Mouse (Mus musculus) stomach, postnatal 0 days (tissue): ENCODE measurements at regions not wholly inside any gene's neighbourhood (a gene's known extent, or its start where the extent isn't known, plus 50 kb on each side); places are given as distances from the start of the nearest gene placed in this dataset.
"Not testable (repeated sequence)": the region's sequence is repeated elsewhere in the genome, so short reads cannot be mapped to it uniquely, and the experiment has no call there.

Source experiments
- ATAC-seq: fragments of 200-750 bp; cut with Nextera tagmentation; 2 replicates; pipeline ENCODE4 v1.8.0; 2017; ENCODE audit not compliant: low FRiP score, low TSS enrichment
- DNase-seq: peaks from one replicate; pipeline ENCODE4 v3.0.0-alpha.2; 2016; ENCODE audit warnings: low spot score
- H3K27ac ChIP-seq: fragments of 300-500 bp; sonication (generic); replicated peaks from 2 replicates; pipeline ENCODE4 v1.5.1; 2014; ENCODE audit warnings: mild to moderate bottlenecking, control low read depth
- H3K27me3 ChIP-seq: fragments of 300-500 bp; sonication (generic); 2 replicates; pipeline ENCODE4 v1.6.1; 2014; ENCODE audit warnings: low read length; ENCODE audit not compliant: control insufficient read depth, insufficient read depth
- H3K36me3 ChIP-seq: fragments of 300-500 bp; sonication (generic); 2 replicates; pipeline ENCODE4 v1.6.1; 2014; ENCODE audit warnings: low read length, mixed read lengths; ENCODE audit not compliant: control insufficient read depth, insufficient read depth
- H3K4me1 ChIP-seq: fragments of 300-500 bp; sonication (generic); replicated peaks from 2 replicates; pipeline ENCODE4 v1.6.1; 2014; ENCODE audit warnings: antibody characterized with exemption; ENCODE audit not compliant: control insufficient read depth, insufficient read depth
- H3K4me2 ChIP-seq: fragments of 300-500 bp; sonication (generic); replicated peaks from 2 replicates; pipeline ENCODE4 v1.6.1; 2014; ENCODE audit warnings: low read depth, mild to moderate bottlenecking, control low read depth, moderate library complexity
- H3K4me3 ChIP-seq: fragments of 300-500 bp; sonication (generic); 2 replicates; pipeline ENCODE4 v1.5.1; 2014; ENCODE audit warnings: low read depth, low read length, control low read depth
- H3K9ac ChIP-seq: fragments of 300-500 bp; sonication (generic); 2 replicates; pipeline ENCODE4 v1.6.1; 2014; ENCODE audit warnings: mild to moderate bottlenecking, low read length, control low read depth, mixed read lengths
- H3K9me3 ChIP-seq: fragments of 300-500 bp; sonication (generic); 2 replicates; pipeline ENCODE4 v1.6.1; 2016; ENCODE audit warnings: low read length; ENCODE audit not compliant: control insufficient read depth
- CTCF ChIP-seq: IDR thresholded peaks from 2 replicates; pipeline ENCODE4 v1.5.1; 2016; ENCODE audit warnings: antibody characterized with exemption, low read depth, mild to moderate bottlenecking, moderate library complexity
- EP300 ChIP-seq: optimal IDR thresholded peaks from 2 replicates; pipeline ENCODE3; 2016; ENCODE audit warnings: antibody characterized with exemption
- WGBS: fragments of 180-500 bp; shearing (Covaris S2); extraction: QIAGEN DNeasy Blood & Tissue Kit; methylation state at CpG from one replicate; pipeline ENCODE4 v1.1.7; 2014; 5-methylcytosine and 5-hydroxymethylcytosine counted together

GRCm38 (mm10) chr5:13847571-13847970 is 56.2 kb downstream of the Speer3 start:
- Histone ChIP-seq H3K36me3 (no peaks in the 10 kb centered on the region), H3K4me3 (no peak overlapping the region), H3K4me2 (no peak overlapping the region), H3K27me3 (no peaks in the 10 kb centered on the region), H3K9me3 (no peaks in the 10 kb centered on the region), H3K9ac (no peak overlapping the region), H3K27ac (no peak overlapping the region), H3K4me1 (no peaks in the 10 kb centered on the region)
- ATAC-seq: no peak
- no peak for DNase-seq
- 59% methylated on average over 1 of the region's 1 CpGs for WGBS
- TF ChIP-seq EP300: no peak
- no peak for TF ChIP-seq CTCF

DNA sequence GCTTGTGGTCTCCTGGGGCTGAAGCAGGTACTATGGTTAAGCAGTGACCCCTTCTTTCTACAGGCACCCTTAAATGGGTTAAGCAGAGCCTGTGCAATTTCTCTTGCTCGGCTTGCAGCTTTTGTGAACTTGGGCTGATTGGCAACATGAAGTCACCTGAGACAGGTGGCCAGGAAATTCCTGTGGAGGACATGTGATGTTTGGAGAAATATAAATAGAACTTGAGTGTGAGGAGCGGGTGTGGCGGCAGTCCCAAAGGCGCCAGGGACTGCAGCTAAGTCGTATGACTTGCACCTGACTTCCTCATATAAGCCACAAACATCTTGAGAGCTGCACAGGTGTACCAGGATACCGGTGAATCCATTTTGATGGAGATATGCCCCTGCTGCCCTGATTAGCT is 88.8 kb downstream of the Speer3 start:
- ATAC-seq (peak; percentile 80), DNase-seq (peak; percentile 19)
- H3K4me3 ChIP-seq, H3K9me3 ChIP-seq, H3K27ac ChIP-seq, H3K4me1 ChIP-seq, H3K9ac ChIP-seq, H3K27me3 ChIP-seq, H3K4me2 ChIP-seq, H3K36me3 ChIP-seq: not testable (repeated sequence)
- WGBS: 59% methylated on average over 4 of the region's 6 CpGs

DNA sequence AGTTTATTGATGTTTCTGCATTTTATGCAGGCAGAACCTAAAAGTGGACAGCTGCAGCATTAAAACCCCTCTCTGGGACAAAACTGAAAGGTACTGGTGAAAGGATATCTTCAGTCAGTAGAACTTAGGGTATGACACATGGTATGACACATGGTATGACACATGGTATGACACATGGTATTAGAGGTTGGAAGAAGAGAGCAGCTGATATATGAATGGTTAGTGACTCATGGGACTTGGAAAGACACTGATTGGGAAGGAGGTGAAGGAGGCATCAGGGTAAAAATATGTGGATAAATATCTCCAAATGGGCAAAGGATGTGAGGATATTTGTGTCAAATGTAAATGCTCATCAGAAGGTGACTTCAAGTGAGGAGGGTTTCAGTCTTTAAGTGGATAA is 97.0 kb downstream of the Speer3 start:
- Histone ChIP-seq H3K27ac (no peak overlapping the region), H3K9ac (no peak overlapping the region), H3K4me1 (no peaks in the 10 kb centered on the region), H3K4me2 (no peak overlapping the region), H3K9me3 (no peaks in the 10 kb centered on the region), H3K4me3 (no peak overlapping the region), H3K36me3 (no peaks in the 10 kb centered on the region), H3K27me3 (no peaks in the 10 kb centered on the region)
- no peak for ATAC-seq
- no peak for TF ChIP-seq EP300
- TF ChIP-seq CTCF: no peak
- DNase-seq: no peak

- no peak for DNase-seq
- 21% methylated on average over 3 of the region's 3 CpGs for WGBS
Measured at GRCm38 (mm10) chr5:13908257-13908656, 116.8 kb upstream of the Sema3e start.

GRCm38 (mm10) chr5:13917355-13917754 is 107.7 kb upstream of the Sema3e start:
- Histone ChIP-seq H3K27ac (no peak overlapping the region), H3K36me3 (no peaks in the 10 kb centered on the region), H3K9me3 (no peaks in the 10 kb centered on the region), H3K4me1 (no peaks in the 10 kb centered on the region), H3K9ac (no peak overlapping the region), H3K4me3 (no peak overlapping the region), H3K27me3 (no peaks in the 10 kb centered on the region), H3K4me2 (no peak overlapping the region)
- DNase-seq (no peak), ATAC-seq (no peak)
- TF ChIP-seq EP300 (no peak), CTCF (no peak)
- 90% methylated on average over 2 of the region's 2 CpGs for WGBS

More at GRCm38 (mm10) chr5:13908257-13908656, 116.8 kb upstream of the Sema3e start:
- Histone ChIP-seq H3K27ac (no peak overlapping the region), H3K4me3 (no peak overlapping the region), H3K4me2 (no peak overlapping the region), H3K9ac (no peak overlapping the region), H3K9me3 (no peaks in the 10 kb centered on the region), H3K27me3 (no peaks in the 10 kb centered on the region), H3K36me3 (no peaks in the 10 kb centered on the region), H3K4me1 (no peaks in the 10 kb centered on the region)
- TF ChIP-seq CTCF (no peak), EP300 (no peak)
- no peak for ATAC-seq

- H3K4me3 ChIP-seq: no peak overlapping the region
- no peaks in the 10 kb centered on the region for H3K36me3 ChIP-seq
- no peaks in the 10 kb centered on the region for H3K27me3 ChIP-seq
- H3K4me1 ChIP-seq: no peaks in the 10 kb centered on the region
- DNase-seq (no peak), ATAC-seq (peak; percentile 45; the same call in 1 of the 2 replicates)
- no peaks in the 10 kb centered on the region for H3K9me3 ChIP-seq
- TF ChIP-seq CTCF (no peak), EP300 (no peak)
- 14% methylated on average over 4 of the region's 4 CpGs for WGBS
- no peak overlapping the region for H3K9ac ChIP-seq
- H3K27ac ChIP-seq: no peak overlapping the region
- no peak overlapping the region for H3K4me2 ChIP-seq
Measured at GRCm38 (mm10) chr5:13922295-13922694, 102.8 kb upstream of the Sema3e start.

DNA sequence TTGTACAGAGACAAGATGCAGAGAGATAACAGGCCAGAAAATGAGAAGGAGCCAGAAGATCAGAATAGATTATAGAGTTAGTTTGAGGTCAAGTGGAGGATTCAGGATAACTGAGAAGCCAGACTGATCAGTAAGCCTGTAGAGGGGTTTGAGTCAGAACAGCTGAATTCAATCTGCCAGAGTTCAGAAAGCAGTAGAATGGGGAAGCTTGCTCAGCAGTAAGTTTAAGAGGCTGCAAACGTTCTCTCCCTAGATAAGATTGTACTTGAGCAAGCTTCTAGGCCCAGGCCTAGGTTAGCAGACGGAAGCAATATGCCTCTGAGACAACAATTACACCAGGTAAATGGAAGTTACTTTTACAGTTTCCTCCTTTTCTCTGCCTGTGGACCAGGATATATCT is 94.1 kb upstream of the Sema3e start:
- DNase-seq: no peak
- Histone ChIP-seq H3K4me2 (no peak overlapping the region), H3K27me3 (no peaks in the 10 kb centered on the region), H3K4me3 (no peak overlapping the region), H3K9me3 (no peaks in the 10 kb centered on the region), H3K9ac (no peak overlapping the region), H3K36me3 (no peaks in the 10 kb centered on the region), H3K4me1 (no peaks in the 10 kb centered on the region), H3K27ac (no peak overlapping the region)
- WGBS: 43% methylated on average over 2 of the region's 2 CpGs
- no peak for TF ChIP-seq EP300
- no peak for TF ChIP-seq CTCF
- ATAC-seq: no peak
